Mouse (Mus musculus) forebrain, postnatal 0 days (tissue): ENCODE measurements at regions not wholly inside any gene's neighbourhood (a gene's known extent, or its start where the extent isn't known, plus 50 kb on each side); places are given as distances from the start of the nearest gene placed in this dataset.

Experiments used
- ATAC-seq: fragments of 200-750 bp; cut with Nextera tagmentation; 2 replicates; pipeline ENCODE4 v1.8.0; 2017; ENCODE audit warnings: mild to moderate bottlenecking, moderate library complexity
- DNase-seq: peaks from one replicate; pipeline ENCODE4 v3.0.0-alpha.2; 2015
- H3K27ac ChIP-seq: fragments of 300-500 bp; sonication (generic); 2 replicates; pipeline ENCODE4 v1.5.1; 2014; ENCODE audit warnings: low read depth, mild to moderate bottlenecking, antibody characterized with exemption, low read length, moderate library complexity, mixed read lengths
- H3K27me3 ChIP-seq: fragments of 300-500 bp; sonication (generic); 2 replicates; pipeline ENCODE4 v1.6.1; 2014; ENCODE audit warnings: mild to moderate bottlenecking, low read length, mixed read lengths; ENCODE audit not compliant: insufficient read depth
- H3K36me3 ChIP-seq: fragments of 300-500 bp; sonication (generic); 2 replicates; pipeline ENCODE4 v1.6.1; 2014; ENCODE audit warnings: mild to moderate bottlenecking, moderate library complexity; ENCODE audit not compliant: insufficient read depth
- H3K4me1 ChIP-seq: fragments of 300-500 bp; sonication (generic); 2 replicates; pipeline ENCODE4 v1.6.1; 2014; ENCODE audit warnings: antibody characterized with exemption; ENCODE audit not compliant: insufficient read depth
- H3K4me2 ChIP-seq: fragments of 300-500 bp; sonication (generic); 2 replicates; pipeline ENCODE4 v1.6.1; 2014; ENCODE audit warnings: low read depth, mild to moderate bottlenecking, moderate library complexity
- H3K4me3 ChIP-seq: fragments of 300-500 bp; sonication (generic); 2 replicates; pipeline ENCODE4 v1.5.1; 2014; ENCODE audit warnings: low read depth, low read length, mixed read lengths
- H3K9ac ChIP-seq: fragments of 300-500 bp; sonication (generic); 2 replicates; pipeline ENCODE4 v1.6.1; 2014; ENCODE audit warnings: mild to moderate bottlenecking
- H3K9me3 ChIP-seq: fragments of 300-500 bp; sonication (generic); 2 replicates; pipeline ENCODE4 v1.6.1; 2016; ENCODE audit warnings: low read length
- CTCF ChIP-seq: sonication (generic); IDR thresholded peaks from 2 replicates; pipeline ENCODE4 v1.5.1; 2016; ENCODE audit warnings: antibody characterized with exemption, control low read depth, low read depth
- WGBS: fragments of 180-500 bp; shearing (Covaris S2); extraction: QIAGEN DNeasy Blood & Tissue Kit; methylation state at CpG from one replicate; pipeline ENCODE4 v1.1.7; 2014; 5-methylcytosine and 5-hydroxymethylcytosine counted together

GRCm38 (mm10) chr12:26654251-26654650 is 185.2 kb downstream of the Cmpk2 start:
- 88% methylated on average over 2 of the region's 2 CpGs for WGBS
- H3K27me3 ChIP-seq = no peaks in the 10 kb centered on the region

GRCm38 (mm10) chr12:26653781-26654180 is 184.8 kb downstream of the Cmpk2 start:
- H3K27me3 ChIP-seq = no peaks in the 10 kb centered on the region
- 72% methylated on average over 6 of the region's 6 CpGs for WGBS
- ATAC-seq (no peak), DNase-seq (no peak)
- H3K4me1 ChIP-seq = no peaks in the 10 kb centered on the region
- no peak for TF ChIP-seq CTCF
- H3K4me3 ChIP-seq = no peak overlapping the region
- no peak overlapping the region for H3K27ac ChIP-seq
- H3K36me3 ChIP-seq = no peaks in the 10 kb centered on the region
- H3K9ac ChIP-seq = no peak overlapping the region
- no peak overlapping the region for H3K4me2 ChIP-seq
- no peaks in the 10 kb centered on the region for H3K9me3 ChIP-seq

More at GRCm38 (mm10) chr12:26654251-26654650, 185.2 kb downstream of the Cmpk2 start:
- Histone ChIP-seq H3K4me1 (no peaks in the 10 kb centered on the region), H3K36me3 (no peaks in the 10 kb centered on the region), H3K27ac (no peak overlapping the region), H3K4me3 (no peak overlapping the region), H3K4me2 (no peak overlapping the region), H3K9me3 (no peaks in the 10 kb centered on the region), H3K9ac (no peak overlapping the region)
- ATAC-seq (no peak), DNase-seq (no peak)
- TF ChIP-seq CTCF = no peak

- no peak overlapping the region for H3K9ac ChIP-seq
- no peaks in the 10 kb centered on the region for H3K4me1 ChIP-seq
- H3K4me2 ChIP-seq = no peak overlapping the region
- ATAC-seq = no peak
- DNase-seq = no peak
- no peak for TF ChIP-seq CTCF
- no peaks in the 10 kb centered on the region for H3K27me3 ChIP-seq
- no peak overlapping the region for H3K4me3 ChIP-seq
- H3K9me3 ChIP-seq = no peaks in the 10 kb centered on the region
- no peaks in the 10 kb centered on the region for H3K36me3 ChIP-seq
- no peak overlapping the region for H3K27ac ChIP-seq
Observed at GRCm38 (mm10) chr12:26646141-26646540, 177.1 kb downstream of the Cmpk2 start.

- Histone ChIP-seq H3K4me1 (peaks cover 20% of the 10 kb centered on the region), H3K36me3 (no peaks in the 10 kb centered on the region), H3K27me3 (no peaks in the 10 kb centered on the region), H3K27ac (peak overlapping the region; percentile 66), H3K4me2 (no peak overlapping the region), H3K4me3 (no peak overlapping the region), H3K9ac (no peak overlapping the region), H3K9me3 (no peaks in the 10 kb centered on the region)
- ATAC-seq = peak; percentile 50
- DNase-seq = peak; percentile 34
- no peak for TF ChIP-seq CTCF
- WGBS = 19% methylated on average over 4 of the region's 4 CpGs
Observed at GRCm38 (mm10) chr12:26635665-26636241, 166.7 kb downstream of the Cmpk2 start.

GRCm38 (mm10) chr12:26635253-26635652 is 166.2 kb downstream of the Cmpk2 start:
- Histone ChIP-seq H3K36me3 (no peaks in the 10 kb centered on the region), H3K4me1 (peaks cover 23% of the 10 kb centered on the region), H3K4me2 (no peak overlapping the region), H3K27me3 (no peaks in the 10 kb centered on the region), H3K27ac (peak overlapping the region; percentile 66), H3K4me3 (no peak overlapping the region), H3K9ac (no peak overlapping the region), H3K9me3 (no peaks in the 10 kb centered on the region)
- 8% methylated on average over 3 of the region's 3 CpGs for WGBS
- ATAC-seq (peak; percentile 63), DNase-seq (peak; percentile 67)
- no peak for TF ChIP-seq CTCF

GRCm38 (mm10) chr12:26631795-26632122 is 162.8 kb downstream of the Cmpk2 start:
- Histone ChIP-seq H3K9ac (peak overlapping the region; percentile 29; the same call in 1 of the 2 replicates), H3K4me2 (no peak overlapping the region), H3K27me3 (no peaks in the 10 kb centered on the region), H3K36me3 (no peaks in the 10 kb centered on the region), H3K4me1 (peaks cover 23% of the 10 kb centered on the region), H3K27ac (peak overlapping the region; percentile 87), H3K9me3 (no peaks in the 10 kb centered on the region), H3K4me3 (no peak overlapping the region)
- TF ChIP-seq CTCF = no peak
- peak; percentile 76 for DNase-seq
- ATAC-seq = peak; percentile 90
- WGBS = 6% methylated on average over 1 of the region's 1 CpGs

- H3K27ac ChIP-seq = peak overlapping the region; percentile 87
- TF ChIP-seq CTCF = no peak
- no peak for DNase-seq
Observed at GRCm38 (mm10) chr12:26631111-26631794, 162.2 kb downstream of the Cmpk2 start.

More at GRCm38 (mm10) chr12:26631111-26631794, 162.2 kb downstream of the Cmpk2 start:
- H3K36me3 ChIP-seq = no peaks in the 10 kb centered on the region
- no peaks in the 10 kb centered on the region for H3K9me3 ChIP-seq
- peak overlapping the region; percentile 29; the same call in 1 of the 2 replicates for H3K9ac ChIP-seq
- peak; percentile 61 for ATAC-seq
- 13% methylated on average over 4 of the region's 4 CpGs for WGBS
- peaks cover 23% of the 10 kb centered on the region for H3K4me1 ChIP-seq
- no peak overlapping the region for H3K4me3 ChIP-seq
- no peak overlapping the region for H3K4me2 ChIP-seq
- no peaks in the 10 kb centered on the region for H3K27me3 ChIP-seq
